Mouse (Mus musculus): ENCODE measurements around the gene Evi5.

The Evi5 gene

GRCm38 (mm10) chr5:107873330-107873729 lies 1.6 kb downstream of the Evi5 start:
- no peak for DNase-seq (ENCODE audit: low read depth, low spot score)

GRCm38 (mm10) chr5:107869701-107870100 lies 5.2 kb downstream of the Evi5 start:
- DNase-seq (ENCODE audit: low read depth, low spot score): no peak

- peak; percentile 95 for DNase-seq (ENCODE audit: low read depth, low spot score)
Observed at GRCm38 (mm10) chr5:107868905-107869424, 5.9 kb downstream of the Evi5 start.

GRCm38 (mm10) chr5:107867970-107868904 lies 6.7 kb downstream of the Evi5 start:
- peak; percentile 51 for DNase-seq (ENCODE audit: low read depth, low spot score)

- DNase-seq (ENCODE audit: low read depth, low spot score): no peak
Observed at GRCm38 (mm10) chr5:107866127-107867126, 8.5 kb downstream of the Evi5 start.

GRCm38 (mm10) chr5:107863971-107864370 lies 10.9 kb downstream of the Evi5 start:
- no peak for DNase-seq (ENCODE audit: low read depth, low spot score)

GRCm38 (mm10) chr5:107858963-107859362 lies 15.9 kb downstream of the Evi5 start:
- DNase-seq (ENCODE audit: low read depth, low spot score): no peak

- no peak for DNase-seq (ENCODE audit: low read depth, low spot score)
Observed at GRCm38 (mm10) chr5:107855546-107855945, 19.4 kb downstream of the Evi5 start.

GRCm38 (mm10) chr5:107854556-107854955 lies 20.4 kb downstream of the Evi5 start:
- no peak for DNase-seq (ENCODE audit: low read depth, low spot score)

GRCm38 (mm10) chr5:107853807-107854206 lies 21.1 kb downstream of the Evi5 start:
- no peak for DNase-seq (ENCODE audit: low read depth, low spot score)

- no peak for DNase-seq (ENCODE audit: low read depth, low spot score)
Observed at GRCm38 (mm10) chr5:107848964-107849363, 25.9 kb downstream of the Evi5 start.

GRCm38 (mm10) chr5:107847817-107848216 lies 27.1 kb downstream of the Evi5 start:
- DNase-seq (ENCODE audit: low read depth, low spot score): no peak

GRCm38 (mm10) chr5:107847349-107847748 lies 27.6 kb downstream of the Evi5 start:
- DNase-seq (ENCODE audit: low read depth, low spot score): no peak

GRCm38 (mm10) chr5:107840549-107841238 lies 34.2 kb downstream of the Evi5 start:
- DNase-seq (ENCODE audit: low read depth, low spot score): no peak

- no peak for DNase-seq (ENCODE audit: low read depth, low spot score)
Observed at GRCm38 (mm10) chr5:107838891-107839644, 35.8 kb downstream of the Evi5 start.

- DNase-seq (ENCODE audit: low read depth, low spot score): no peak
Observed at GRCm38 (mm10) chr5:107834287-107834686, 40.6 kb downstream of the Evi5 start.

GRCm38 (mm10) chr5:107831351-107831750 lies 43.6 kb downstream of the Evi5 start:
- no peak for DNase-seq (ENCODE audit: low read depth, low spot score)

GRCm38 (mm10) chr5:107829998-107830560 lies 44.8 kb downstream of the Evi5 start, which contains the start of gene Ube2d2b:
TSS of gene Ube2d2b (plus strand) at chr5:107830099.
- DNase-seq (ENCODE audit: low read depth, low spot score): no peak

- no peak for DNase-seq (ENCODE audit: low read depth, low spot score)
Observed at GRCm38 (mm10) chr5:107822521-107822920, 52.4 kb downstream of the Evi5 start.

GRCm38 (mm10) chr5:107814651-107815050 lies 60.3 kb downstream of the Evi5 start:
- DNase-seq (ENCODE audit: low read depth, low spot score): no peak
